Mouse (Mus musculus) urinary bladder, postnatal 10 days (tissue): ENCODE measurements around the gene Wdr83os.
"Not testable (repeated sequence)": the region's sequence is repeated elsewhere in the genome, so short reads cannot be mapped to it uniquely, and the experiment has no call there.

ENCODE experiments used
- DNase-seq: peaks from one replicate; pipeline ENCODE4 v3.0.0; 2022; ENCODE audit warnings: low spot score

Gene Wdr83os

DNA sequence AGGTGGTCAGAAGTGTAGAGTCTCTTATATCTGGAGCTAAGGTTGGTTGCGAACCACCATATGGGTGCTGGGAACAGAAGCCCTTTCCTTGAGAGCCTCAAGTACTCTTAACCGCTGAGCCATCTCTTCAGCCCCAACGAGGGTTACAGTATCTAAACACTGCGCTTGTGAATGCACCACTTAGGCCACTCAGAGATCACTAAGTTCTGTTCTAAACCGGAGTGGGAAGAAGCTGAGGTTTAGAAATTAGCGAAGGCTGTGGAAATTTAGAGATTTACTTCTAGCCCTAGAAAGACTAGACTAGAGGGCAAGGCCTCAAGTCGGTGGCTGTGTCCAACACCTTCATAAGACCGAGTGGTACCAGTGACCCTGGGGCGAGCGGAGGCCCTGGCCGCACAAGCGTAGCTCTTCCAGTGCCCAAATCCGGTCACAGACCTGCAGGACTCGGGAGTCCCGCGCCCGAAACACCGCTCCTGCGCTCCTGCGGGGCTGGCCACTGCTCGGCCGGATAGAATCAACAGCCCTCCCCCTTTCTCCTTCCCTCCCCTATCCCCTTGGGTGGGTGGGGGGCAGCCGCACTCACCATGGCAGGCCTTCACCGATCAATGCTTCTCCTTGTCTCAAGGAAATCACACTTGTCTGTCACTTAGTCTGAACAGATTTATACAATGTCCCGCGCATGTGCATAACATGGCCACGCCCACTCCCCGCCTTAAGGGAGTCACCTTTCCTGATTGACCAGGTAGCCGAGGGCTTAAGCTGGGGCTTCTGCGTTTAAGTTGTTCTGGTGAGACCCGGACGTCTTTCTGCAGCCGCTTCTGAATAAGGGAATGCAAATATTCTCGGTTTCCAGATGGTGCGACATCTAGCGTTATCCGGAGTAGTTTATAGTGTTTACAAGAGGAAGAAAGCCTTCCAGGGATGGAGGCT lies 38.8 kb downstream of the Wdr83os start:
- DNase-seq = no peak

DNA sequence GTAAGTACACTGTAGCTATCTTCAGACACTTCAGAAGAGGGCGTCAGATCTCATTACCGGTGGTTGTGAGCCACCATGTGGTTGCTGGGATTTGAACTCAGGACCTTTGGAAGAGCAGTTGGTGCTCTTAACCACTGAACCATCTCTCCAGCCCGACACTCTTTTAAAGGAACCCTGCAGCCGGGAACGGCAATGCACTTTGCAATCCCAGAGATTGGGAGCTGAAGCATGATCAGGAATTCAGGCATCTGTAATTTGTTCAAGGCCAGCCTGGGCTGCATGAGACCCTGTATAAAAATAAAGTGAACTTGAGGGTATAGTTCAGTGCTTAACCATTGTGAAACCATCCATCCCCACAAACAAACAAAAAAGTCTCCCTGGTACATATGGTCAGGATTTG lies 39.7 kb downstream of the Wdr83os start:
- DNase-seq = not testable (repeated sequence)

DNA sequence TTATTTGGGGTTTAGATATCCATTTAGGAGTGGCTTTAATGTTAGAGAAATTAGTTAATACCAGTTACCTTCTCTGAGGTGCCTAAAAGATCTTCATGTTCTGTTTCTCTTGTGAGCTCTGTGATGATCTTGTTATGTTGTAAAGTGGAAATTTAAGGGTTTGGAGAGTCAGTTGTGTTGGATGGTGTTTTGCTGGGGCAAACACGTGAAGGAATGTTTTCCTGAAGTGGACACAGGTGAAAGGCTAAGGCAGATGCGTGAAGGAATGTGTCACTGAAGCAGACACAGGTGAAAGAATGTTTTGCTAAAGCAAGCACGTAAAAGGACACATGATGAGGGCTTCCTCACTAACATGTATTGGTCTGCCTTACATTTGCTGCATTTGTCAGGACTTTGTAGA lies 42.5 kb downstream of the Wdr83os start, which contains the start of gene Zfp791:
TSS of gene Zfp791 (minus strand) at position 101 of the 400 bp plus-strand sequence.
- no peak for DNase-seq

DNA sequence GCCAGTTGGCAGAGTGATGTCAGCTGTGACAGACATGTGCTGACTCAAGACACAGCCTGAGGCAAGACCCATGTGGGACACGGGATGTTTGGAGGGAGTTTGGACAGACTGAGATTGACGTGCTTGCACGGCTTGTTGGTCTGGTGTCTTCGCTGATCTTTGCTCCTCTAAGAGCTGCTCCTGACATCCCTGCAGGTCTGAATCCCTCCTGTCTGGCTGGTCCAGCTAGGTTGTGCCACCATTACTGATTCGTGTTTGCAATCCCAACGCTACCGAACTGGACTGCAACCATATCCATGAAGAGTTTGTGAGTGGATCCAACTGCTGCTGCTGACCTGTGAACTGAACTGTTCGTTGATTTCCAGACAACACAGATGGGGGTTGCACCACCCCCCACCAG lies 43.2 kb downstream of the Wdr83os start:
- DNase-seq = no peak
